Mouse (Mus musculus) gonadal fat pad, adult 2 months (tissue): ENCODE measurements around the gene Smc6. TPM values are rescaled to one million over a fixed set of nuclear protein-coding genes. Genes with fewer than 3 reads are reported as not detected.

ENCODE experiments used
- polyA plus RNA-seq: library from polyadenylated mRNA; depleted of rRNA; stranded (reverse); fragments of >200 nt; gene quantifications from 2 replicates; pipeline ENCODE4 v1.2.3, GENCODE M21; 2012; rRNA removed

Gene Smc6
- polyA plus RNA-seq, 1 experiment = 13.8 TPM

Other genes with a start within 250 kb of the Smc6 start
- 14.1 and 17.0 TPM in 2 replicates for gene Kcns3, start 114.8 kb upstream of the Smc6 start, polyA plus RNA-seq
- not detected in 2 replicates for gene Msgn1, start 56.9 kb upstream of the Smc6 start, polyA plus RNA-seq
- 0.54 and 1.3 TPM in 2 replicates for gene Gen1, start 85 bp upstream of the Smc6 start, polyA plus RNA-seq
- gene Vsnl1, start 170.7 kb downstream of the Smc6 start, polyA plus RNA-seq = 0.05 and 0.11 TPM in 2 replicates
- not detected in 2 replicates for gene Rad51ap2, start 190.2 kb downstream of the Smc6 start, polyA plus RNA-seq